Mouse (Mus musculus): Measurements from ENCODE around the gene Gm16253.

The Gm16253 gene

GRCm38 (mm10) chr3:96575272-96575984 lies 1.4 kb upstream of the Gm16253 start:
- DNase-seq, result no peak

DNA sequence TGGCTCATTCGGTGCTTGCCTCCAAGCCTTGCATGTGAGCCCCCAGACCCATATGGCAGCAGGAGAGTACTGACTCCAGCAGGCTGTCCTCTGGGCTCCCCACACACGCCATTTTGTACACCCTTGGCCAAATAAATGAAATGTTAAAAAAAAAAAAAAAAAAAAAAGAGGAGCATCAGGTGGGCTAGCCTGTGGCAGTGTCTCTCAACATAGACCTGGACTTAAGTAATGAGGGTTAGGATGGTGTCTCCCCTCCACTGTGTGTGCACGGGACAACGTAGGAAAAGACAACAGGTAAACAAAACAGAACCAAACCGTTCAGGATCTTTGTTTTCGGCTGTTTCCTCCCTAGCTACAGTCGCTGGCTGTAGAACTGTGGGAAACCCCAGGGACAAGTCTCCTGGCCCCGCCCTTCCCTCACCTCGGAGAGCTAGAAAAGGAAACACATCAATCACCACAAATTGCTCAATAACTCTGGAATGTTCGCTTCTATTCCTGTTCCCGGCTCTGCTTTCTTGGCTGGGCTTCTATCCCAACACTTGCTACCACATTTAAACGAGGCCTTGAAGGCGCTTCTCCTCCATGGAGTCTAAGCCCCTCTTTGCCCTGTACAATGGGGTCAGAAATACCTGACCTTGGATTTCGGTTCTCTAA lies 652 bp upstream of the Gm16253 start:
- no peak for DNase-seq

DNA sequence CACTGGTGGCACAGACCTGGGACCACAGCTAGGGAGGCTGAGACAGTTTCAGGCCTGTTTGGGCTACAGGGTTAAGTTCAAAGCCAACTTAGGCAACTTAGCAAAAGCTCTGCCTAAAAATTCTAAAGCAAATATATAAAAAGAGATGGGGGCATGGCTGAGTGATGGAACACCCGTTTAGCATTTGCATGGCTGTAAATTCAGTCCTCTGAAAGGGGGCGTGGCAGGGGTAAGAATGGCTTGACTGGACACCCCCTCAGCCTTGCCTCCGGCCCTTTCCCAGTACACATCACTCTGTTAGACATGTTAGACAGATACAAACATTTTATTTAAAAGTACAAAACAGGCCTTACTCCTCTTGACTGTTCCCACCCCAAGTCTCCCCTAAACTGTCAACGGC lies 782 bp downstream of the Gm16253 start:
- no peak for DNase-seq

GRCm38 (mm10) chr3:96578561-96579238 lies 1.9 kb downstream of the Gm16253 start:
- no peak for DNase-seq

DNA sequence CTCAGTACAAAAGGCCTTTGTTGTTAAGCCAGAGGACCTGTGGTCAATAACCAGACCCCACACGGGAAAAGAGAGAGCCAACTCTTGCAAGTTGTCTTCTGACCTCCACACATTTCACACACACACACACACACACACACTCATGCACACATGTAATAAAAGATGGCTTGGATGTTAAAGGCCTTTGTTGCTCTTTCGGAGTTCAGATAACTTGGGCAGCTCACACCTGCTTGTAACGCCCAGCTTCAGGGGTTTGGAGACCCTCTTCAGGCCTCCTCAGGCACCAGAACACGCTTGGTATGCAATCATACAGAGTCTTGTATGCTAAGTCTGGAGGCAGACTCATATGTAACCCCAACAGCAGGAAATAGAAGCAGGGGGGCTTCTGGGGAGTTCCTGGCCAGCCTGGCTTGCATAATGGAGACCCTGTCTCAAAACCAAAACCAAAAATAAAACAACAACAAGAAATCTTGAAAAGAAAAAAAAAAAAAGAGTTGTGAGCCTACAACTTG lies 2.5 kb downstream of the Gm16253 start:
- DNase-seq, result no peak

- peak; percentile 92 for DNase-seq
These were observed 3.2 kb downstream of the Gm16253 start for GRCm38 (mm10) chr3:96579885-96580454.

- no peak for DNase-seq
These were observed 4.4 kb downstream of the Gm16253 start for GRCm38 (mm10) chr3:96581141-96581540.

- DNase-seq, result no peak
These were observed 5.2 kb downstream of the Gm16253 start for GRCm38 (mm10) chr3:96581771-96582515.

DNA sequence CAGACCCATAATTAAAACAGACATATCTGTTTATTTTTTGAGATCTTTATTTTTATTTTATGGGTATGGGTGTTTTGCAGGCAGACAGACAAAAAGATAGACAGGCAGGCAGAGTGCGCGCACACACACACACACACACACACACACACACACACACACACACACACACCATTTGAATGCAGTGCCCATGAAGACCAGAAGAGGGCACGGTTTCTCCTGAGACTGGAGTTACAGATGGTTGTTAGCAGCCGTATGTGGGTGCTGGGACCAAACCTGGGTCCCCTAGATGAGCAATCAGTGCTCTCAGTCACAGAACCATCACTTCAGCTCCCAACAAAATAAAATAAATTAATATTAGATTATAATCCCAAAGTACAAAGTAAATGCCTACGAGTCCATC lies 6.6 kb downstream of the Gm16253 start:
- no peak for DNase-seq

GRCm38 (mm10) chr3:96590657-96591056 lies 13.9 kb downstream of the Gm16253 start:
- peak; percentile 17 for DNase-seq

DNA sequence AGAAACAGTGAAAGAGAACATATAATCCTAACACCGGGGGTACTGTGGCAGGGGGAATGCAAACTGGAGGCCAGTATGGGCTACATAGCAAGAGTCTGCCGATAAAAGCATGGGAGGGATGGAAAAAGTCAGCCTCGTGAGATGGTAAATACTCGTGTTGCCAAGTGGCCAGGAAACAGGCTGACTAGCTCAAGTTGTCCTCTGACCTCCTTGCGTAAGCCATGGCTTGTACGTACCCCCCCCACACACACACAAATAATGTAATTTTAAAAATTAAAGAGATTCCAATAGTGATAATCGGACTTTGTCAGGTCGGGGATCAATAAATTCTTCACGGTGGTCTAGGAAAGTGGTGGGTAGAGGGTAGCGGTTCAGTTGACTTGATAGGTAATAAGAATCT lies 16.6 kb downstream of the Gm16253 start:
- peak; percentile 71 for DNase-seq

DNA sequence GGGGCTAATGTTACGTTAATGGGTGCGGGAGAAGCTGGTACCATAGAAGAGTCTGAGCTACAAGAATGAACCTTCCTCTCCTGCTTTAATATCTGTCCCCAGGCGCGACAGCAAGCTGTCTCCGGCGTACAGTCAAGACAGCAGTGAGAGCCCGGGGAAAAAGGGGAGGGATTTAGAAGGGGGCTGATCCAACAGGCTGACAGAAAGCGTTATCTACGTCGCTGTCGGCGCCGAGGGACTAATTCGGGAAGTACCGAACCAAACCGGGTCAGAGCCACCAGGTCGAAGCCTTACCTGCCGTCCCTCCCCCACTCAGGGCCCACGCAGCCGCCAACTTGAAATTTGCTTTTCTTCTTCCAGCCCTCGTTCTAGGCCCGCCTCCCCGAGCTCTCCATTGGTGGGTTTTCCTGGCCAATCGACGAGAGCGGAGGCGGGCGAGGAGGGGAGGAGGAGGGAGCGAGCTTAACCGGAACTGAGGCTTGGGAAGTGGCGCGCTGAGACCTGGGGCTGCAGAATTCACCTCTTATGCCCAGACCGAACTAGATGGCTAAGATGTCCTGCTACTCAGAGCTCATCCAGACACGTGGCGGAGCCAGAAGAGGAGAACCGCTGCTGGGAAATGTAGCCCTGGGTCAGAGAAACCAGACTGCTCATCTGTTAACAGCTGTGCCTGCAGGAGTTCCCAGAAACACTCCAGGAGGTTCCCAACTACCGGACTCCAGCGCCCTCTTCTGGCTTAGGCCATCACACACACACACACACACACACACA lies 17.2 kb downstream of the Gm16253 start, which contains the start of gene Polr3gl:
Gene Polr3gl (minus strand): TSS at position 392 of the 771 bp plus-strand sequence.
- peak; percentile 97 for DNase-seq

DNA sequence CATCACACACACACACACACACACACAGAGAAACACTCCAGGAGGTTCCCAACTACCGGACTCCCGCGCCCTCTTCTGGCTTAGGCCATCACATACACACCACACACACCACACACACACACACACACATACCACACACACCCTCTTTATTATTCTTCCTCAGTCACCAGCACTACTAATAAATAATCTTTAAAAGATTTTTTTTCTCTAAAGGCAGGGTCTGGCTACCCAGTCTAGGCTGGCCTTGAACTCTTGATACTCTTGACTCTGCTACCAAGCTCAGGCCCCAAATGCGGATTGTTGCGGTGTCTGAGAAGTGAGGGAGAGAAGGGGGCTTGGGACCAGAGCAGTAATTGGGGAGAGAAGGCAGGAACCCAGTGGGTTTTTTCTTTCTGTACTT lies 18.1 kb downstream of the Gm16253 start:
- peak; percentile 51 for DNase-seq

- peak; percentile 76 for DNase-seq
These were observed 18.9 kb downstream of the Gm16253 start for GRCm38 (mm10) chr3:96595661-96596060.

- peak; percentile 93 for DNase-seq
These were observed 19.5 kb downstream of the Gm16253 start, which contains the start of gene Ankrd34a for GRCm38 (mm10) chr3:96596228-96596707. TSS of gene Ankrd34a (plus strand) at chr3:96596636.

DNA sequence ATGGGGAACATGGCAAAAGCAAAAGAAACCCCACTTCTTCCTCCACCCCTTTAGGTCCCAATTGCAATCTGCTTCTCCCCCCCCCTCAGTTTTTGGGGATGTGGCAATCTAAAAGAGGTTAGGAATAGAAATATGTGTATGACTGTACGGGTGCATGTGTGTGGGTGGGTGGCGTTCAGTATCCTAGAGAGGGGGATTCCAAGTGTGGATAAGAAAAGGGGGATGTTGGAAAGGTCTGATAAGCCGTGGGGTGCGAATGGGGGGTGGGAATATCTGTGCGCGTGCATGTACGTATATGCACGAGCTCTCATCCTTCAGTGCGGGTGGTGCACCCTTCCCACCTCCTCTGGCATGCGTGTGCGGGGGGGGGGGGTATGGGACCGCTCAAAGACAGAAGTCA lies 20.1 kb downstream of the Gm16253 start:
- DNase-seq, result peak; percentile 75

- DNase-seq, result peak; percentile 76
These were observed 20.7 kb downstream of the Gm16253 start for GRCm38 (mm10) chr3:96597435-96597891.

DNA sequence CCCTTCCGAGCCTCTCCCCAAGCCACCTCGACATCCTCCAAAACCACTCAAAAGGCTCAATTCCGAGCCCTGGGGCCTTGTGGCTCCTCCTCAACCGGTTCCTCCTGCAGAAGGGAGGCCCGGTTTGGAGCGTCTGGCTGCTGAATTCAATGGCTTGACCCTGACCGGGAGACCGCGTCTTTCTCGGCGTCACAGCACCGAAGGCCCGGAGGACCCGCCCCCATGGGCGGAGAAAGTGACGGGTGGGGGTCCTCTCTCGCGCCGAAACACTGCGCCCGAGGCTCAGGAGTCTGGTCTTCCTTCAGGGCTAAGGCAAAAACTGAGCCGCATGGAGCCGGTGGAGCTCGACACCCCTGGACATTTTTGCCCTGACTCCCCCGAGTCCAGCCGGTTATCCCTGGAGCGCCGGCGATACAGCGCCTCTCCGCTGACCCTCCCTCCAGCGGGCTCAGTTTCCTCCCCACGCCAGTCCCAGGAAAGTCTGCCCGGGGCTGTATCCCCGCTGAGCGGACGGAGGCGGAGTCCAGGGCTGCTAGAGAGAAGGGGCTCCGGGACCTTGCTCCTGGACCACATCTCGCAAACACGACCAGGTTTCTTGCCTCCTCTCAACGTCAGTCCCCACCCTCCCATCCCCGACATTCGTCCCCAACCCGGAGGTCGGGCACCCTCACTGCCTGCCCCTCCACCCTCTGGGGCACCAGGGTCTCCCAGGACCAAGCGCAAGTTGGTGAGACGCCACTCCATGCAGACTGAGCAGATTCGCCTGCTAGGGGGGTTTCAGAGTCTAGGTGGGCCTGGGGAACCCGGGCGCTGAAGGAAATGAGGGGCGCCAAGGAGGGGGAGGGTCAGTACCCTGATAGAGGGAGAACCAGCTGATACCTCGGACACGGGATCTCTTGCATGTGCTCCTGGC lies 21.6 kb downstream of the Gm16253 start:
- DNase-seq, result peak; percentile 77

DNA sequence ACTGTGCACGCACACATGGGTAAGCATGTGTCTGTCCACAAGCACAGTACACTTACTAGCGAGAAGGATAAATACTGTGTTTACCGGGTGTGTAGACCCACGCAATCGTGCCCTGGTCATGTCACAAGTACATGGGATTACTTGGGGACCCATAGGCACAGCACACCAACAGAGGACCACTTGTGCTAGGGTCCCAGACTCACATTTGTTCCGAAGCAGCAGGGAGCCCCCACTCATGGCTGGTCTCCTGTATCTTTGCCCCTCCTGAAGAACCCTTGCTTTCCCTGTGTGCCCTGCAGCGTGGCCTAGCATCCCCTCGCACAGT lies 22.2 kb downstream of the Gm16253 start:
- no peak for DNase-seq

DNA sequence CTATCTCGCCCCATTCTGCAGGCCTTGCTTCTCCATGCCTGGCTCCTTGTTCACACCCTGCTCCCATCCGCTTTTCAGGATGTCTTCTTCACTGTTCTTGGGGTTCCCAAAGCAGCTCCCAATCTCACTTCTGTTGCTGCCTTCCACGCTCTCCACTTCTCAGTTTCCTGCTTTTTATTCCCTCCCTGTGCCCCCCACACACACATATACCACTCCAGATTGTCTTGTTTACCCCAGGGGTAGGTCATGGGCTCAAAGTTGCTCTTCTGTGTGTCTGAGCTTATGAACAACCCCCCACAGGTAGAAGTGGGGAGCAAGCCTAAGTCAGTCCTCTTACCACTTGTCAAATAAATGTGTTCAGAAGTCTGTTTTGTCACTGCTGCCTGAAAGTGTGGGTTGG lies 22.6 kb downstream of the Gm16253 start:
- no peak for DNase-seq
